Mouse (Mus musculus) small intestine, adult 2 months (tissue): ENCODE results near the gene Pigv. TPM values are rescaled to one million over a fixed set of nuclear protein-coding genes. Genes with fewer than 3 reads are reported as not detected.

Experiments
- H3K27ac ChIP-seq: fragments of 200-500 bp; 2 replicates; pipeline ENCODE4 v1.5.1; 2012; ENCODE audit warnings: low read depth, low read length, control low read depth, inconsistent platforms; ENCODE audit not compliant: insufficient read depth
- H3K27me3 ChIP-seq: fragments of 200-500 bp; 2 replicates; pipeline ENCODE4 v1.6.1; 2012; ENCODE audit warnings: mild to moderate bottlenecking, moderate library complexity, low read length, inconsistent platforms; ENCODE audit not compliant: control insufficient read depth, insufficient read depth
- H3K36me3 ChIP-seq: fragments of 200-500 bp; 2 replicates; pipeline ENCODE4 v1.6.1; 2012; ENCODE audit warnings: mild to moderate bottlenecking, low read length, control low read depth, inconsistent platforms; ENCODE audit not compliant: control insufficient read depth, insufficient read depth
- H3K4me1 ChIP-seq: fragments of 200-500 bp; 2 replicates; pipeline ENCODE4 v1.6.1; 2012; ENCODE audit warnings: low read length, inconsistent platforms, mixed read lengths; ENCODE audit not compliant: control insufficient read depth, insufficient read depth, insufficient read length
- H3K4me3 ChIP-seq: fragments of 200-500 bp; 2 replicates; pipeline ENCODE4 v1.5.1; 2012; ENCODE audit warnings: low read depth, mild to moderate bottlenecking, control low read depth, inconsistent platforms, low read length, moderate library complexity
- CTCF ChIP-seq: fragments of 200-500 bp; IDR thresholded peaks from 2 replicates; pipeline ENCODE4 v1.5.1; 2012; ENCODE audit warnings: low read depth, mild to moderate bottlenecking, control low read depth, inconsistent platforms, low read length, moderate library complexity, mixed read lengths; ENCODE audit not compliant: insufficient replicate concordance, insufficient read length; ENCODE audit errors: extremely low read depth
- POLR2A ChIP-seq: fragments of 200-500 bp; IDR thresholded peaks from 2 replicates; pipeline ENCODE4 v1.6.1; 2012; ENCODE audit warnings: low read depth, mild to moderate bottlenecking, control low read depth, inconsistent platforms, low read length, moderate library complexity
- WGBS: fragments of 180-500 bp; shearing (Covaris S2); methylation state at CpG from one replicate; pipeline ENCODE4 v1.1.7; 2018; 5-methylcytosine and 5-hydroxymethylcytosine counted together
- polyA plus RNA-seq: library from polyadenylated mRNA; depleted of rRNA; stranded (reverse); fragments of >200 nt; gene quantifications from 2 replicates; pipeline ENCODE4 v1.2.3, GENCODE M21; 2012

Pigv gene
- polyA plus RNA-seq, 1 experiment = 8.9 TPM

DNA sequence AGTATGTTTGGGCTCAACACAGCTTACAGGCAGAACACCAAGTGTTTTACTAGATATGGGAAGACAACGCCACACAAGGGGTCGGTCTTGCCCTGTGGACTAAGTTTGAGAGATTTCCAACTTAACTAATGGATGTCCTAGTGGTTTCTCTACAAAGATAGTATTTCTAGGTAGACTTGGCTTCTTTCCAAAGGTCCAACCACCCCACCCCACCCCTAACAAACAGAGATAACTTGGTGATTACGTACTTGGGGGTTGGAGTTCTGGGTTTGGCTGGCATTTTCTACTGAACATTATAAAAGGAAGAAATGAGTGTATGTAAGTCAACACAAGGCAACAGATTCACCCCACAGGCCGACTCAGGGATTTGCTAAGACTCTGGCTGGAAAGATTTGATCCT, 32.6 kb upstream of the Pigv start:
- no peaks in the 10 kb centered on the region for H3K27me3 ChIP-seq
- no peak overlapping the region for H3K27ac ChIP-seq
- H3K4me3 ChIP-seq = no peak overlapping the region
- H3K36me3 ChIP-seq = peaks cover 27% of the 10 kb centered on the region
- 46% methylated on average over 4 of the region's 4 CpGs for WGBS
- TF ChIP-seq POLR2A (no peak), CTCF (no peak)
- H3K4me1 ChIP-seq = peaks cover 12% of the 10 kb centered on the region; the same call in 1 of the 2 replicates

DNA sequence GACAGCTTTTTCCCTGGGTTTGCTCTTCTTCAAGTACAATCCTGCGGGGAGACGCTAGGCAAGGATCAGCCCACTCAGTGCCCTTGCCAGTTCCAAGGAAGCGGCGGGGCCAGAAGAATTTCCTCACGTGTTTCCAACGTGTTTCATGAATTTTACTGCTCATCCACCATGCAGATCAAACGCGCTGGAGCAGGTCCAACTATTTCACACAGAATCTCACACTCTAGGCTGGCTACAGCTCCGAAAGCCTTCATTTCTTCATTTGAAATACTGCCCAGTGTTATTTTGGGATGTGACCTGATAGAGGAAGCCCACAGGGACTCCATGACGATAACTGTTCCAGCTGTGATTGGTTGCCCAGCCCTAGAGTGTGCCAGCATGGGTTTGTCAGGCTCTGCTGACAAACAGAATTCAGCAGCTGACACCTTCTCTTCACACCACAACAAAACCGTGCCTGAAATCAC, 28.5 kb upstream of the Pigv start:
- no peak overlapping the region for H3K27ac ChIP-seq
- no peak for TF ChIP-seq POLR2A
- no peak for TF ChIP-seq CTCF
- 72% methylated on average over 11 of the region's 11 CpGs for WGBS
- H3K36me3 ChIP-seq = peaks cover 29% of the 10 kb centered on the region
- no peak overlapping the region for H3K4me3 ChIP-seq
- H3K27me3 ChIP-seq = no peaks in the 10 kb centered on the region
- peaks cover 4% of the 10 kb centered on the region; the same call in 1 of the 2 replicates for H3K4me1 ChIP-seq

DNA sequence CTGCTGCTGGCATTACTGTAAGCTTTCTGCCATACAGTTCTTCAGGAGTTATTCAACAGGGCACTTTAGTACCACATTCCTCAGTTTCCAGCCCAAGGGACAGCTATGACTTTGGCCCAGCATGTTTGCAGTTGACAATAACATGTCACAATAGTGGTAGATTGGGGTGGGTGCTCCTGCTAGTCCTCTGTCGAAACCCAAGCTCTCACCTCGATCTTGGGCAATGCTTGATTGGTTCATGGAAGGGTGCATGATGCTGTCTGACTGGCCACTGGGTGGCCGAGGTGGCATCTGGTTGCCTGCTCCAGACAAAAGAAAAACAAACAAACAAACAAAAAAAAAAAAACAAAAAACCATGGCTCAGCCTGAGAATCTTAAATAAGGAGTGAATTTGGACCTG, 22.9 kb upstream of the Pigv start:
- Histone ChIP-seq H3K4me3 (no peak overlapping the region), H3K4me1 (no peaks in the 10 kb centered on the region), H3K36me3 (peaks cover 62% of the 10 kb centered on the region), H3K27ac (no peak overlapping the region), H3K27me3 (no peaks in the 10 kb centered on the region)
- 74% methylated on average over 3 of the region's 3 CpGs for WGBS
- TF ChIP-seq CTCF = no peak
- no peak for TF ChIP-seq POLR2A

DNA sequence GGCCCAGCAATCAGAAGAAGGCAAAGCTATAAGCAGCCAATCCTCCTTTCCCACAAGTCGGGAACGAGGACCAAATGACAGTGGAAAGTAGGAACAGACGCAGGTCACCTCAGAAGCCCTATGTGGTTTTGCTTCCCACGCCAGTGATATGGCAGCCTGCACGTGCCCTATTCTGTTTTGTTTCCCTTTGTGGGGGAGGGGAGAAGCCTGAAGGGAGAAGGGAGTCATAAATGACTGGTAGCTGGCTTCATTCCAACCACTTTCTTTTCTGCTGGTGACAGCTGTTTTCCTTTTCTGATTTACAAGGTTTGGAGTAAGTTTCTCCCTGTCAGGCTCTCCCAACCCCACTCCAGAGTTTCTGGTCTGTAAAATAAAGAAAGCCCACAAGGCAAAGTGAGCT, 17.8 kb upstream of the Pigv start:
- 6% methylated on average over 5 of the region's 5 CpGs for WGBS
- Histone ChIP-seq H3K4me1 (peaks cover 3% of the 10 kb centered on the region), H3K27me3 (no peaks in the 10 kb centered on the region), H3K4me3 (no peak overlapping the region), H3K36me3 (peaks cover 94% of the 10 kb centered on the region), H3K27ac (no peak overlapping the region)
- TF ChIP-seq CTCF (no peak), POLR2A (no peak)

GRCm38 (mm10) chr4:133688417-133689067, 16.1 kb upstream of the Pigv start:
- TF ChIP-seq CTCF = no peak
- no peak for TF ChIP-seq POLR2A
- WGBS = 47% methylated on average over 7 of the region's 7 CpGs
- H3K36me3 ChIP-seq = peaks cover 93% of the 10 kb centered on the region
- H3K4me3 ChIP-seq = no peak overlapping the region
- no peaks in the 10 kb centered on the region for H3K27me3 ChIP-seq
- H3K27ac ChIP-seq = no peak overlapping the region
- H3K4me1 ChIP-seq = peaks cover 3% of the 10 kb centered on the region

- peaks cover 91% of the 10 kb centered on the region for H3K36me3 ChIP-seq
- no peak overlapping the region for H3K27ac ChIP-seq
- peaks cover 3% of the 10 kb centered on the region for H3K4me1 ChIP-seq
- no peaks in the 10 kb centered on the region for H3K27me3 ChIP-seq
- TF ChIP-seq CTCF = no peak
- no peak for TF ChIP-seq POLR2A
- 84% methylated on average over 5 of the region's 5 CpGs for WGBS
- H3K4me3 ChIP-seq = no peak overlapping the region
Measured at GRCm38 (mm10) chr4:133687126-133687525, 14.7 kb upstream of the Pigv start.

- Histone ChIP-seq H3K36me3 (peaks cover 91% of the 10 kb centered on the region), H3K27me3 (no peaks in the 10 kb centered on the region), H3K27ac (no peak overlapping the region), H3K4me1 (peaks cover 3% of the 10 kb centered on the region), H3K4me3 (no peak overlapping the region)
- TF ChIP-seq POLR2A (no peak), CTCF (no peak)
- WGBS = 83% methylated on average over 11 of the region's 11 CpGs
Measured at GRCm38 (mm10) chr4:133686512-133686911, 14.1 kb upstream of the Pigv start.
